Mouse (Mus musculus) kidney, embryonic 16.5 days (tissue): Measurements from ENCODE around the gene Sgk2. TPM values are rescaled to one million over a fixed set of nuclear protein-coding genes. Genes with fewer than 3 reads are reported as not detected.
"Not testable (repeated sequence)": the region's sequence is repeated elsewhere in the genome, so short reads cannot be mapped to it uniquely, and the experiment has no call there.

Source experiments
- ATAC-seq: fragments of 200-750 bp; cut with Nextera tagmentation; 2 replicates; pipeline ENCODE4 v1.8.0; 2017; ENCODE audit warnings: moderate TSS enrichment; ENCODE audit not compliant: low FRiP score, low TSS enrichment
- H3K27ac ChIP-seq: fragments of 300-500 bp; sonication (generic); 2 replicates; pipeline ENCODE4 v1.5.1; 2014; ENCODE audit warnings: low read length
- H3K27me3 ChIP-seq: fragments of 300-500 bp; sonication (generic); 2 replicates; pipeline ENCODE4 v1.6.1; 2014; ENCODE audit warnings: low read length, control low read depth, mixed read lengths; ENCODE audit not compliant: insufficient read depth
- H3K36me3 ChIP-seq: fragments of 300-500 bp; sonication (generic); 2 replicates; pipeline ENCODE4 v1.6.1; 2014; ENCODE audit warnings: low read length, control low read depth, mixed read lengths; ENCODE audit not compliant: insufficient read depth
- H3K4me1 ChIP-seq: fragments of 300-500 bp; sonication (generic); 2 replicates; pipeline ENCODE4 v1.6.1; 2014; ENCODE audit warnings: low read length, control low read depth, mixed read lengths; ENCODE audit not compliant: insufficient read depth
- H3K4me2 ChIP-seq: fragments of 300-500 bp; sonication (generic); replicated peaks from 2 replicates; pipeline ENCODE4 v1.6.1; 2014; ENCODE audit warnings: low read depth, low read length
- H3K4me3 ChIP-seq: fragments of 300-500 bp; sonication (generic); 2 replicates; pipeline ENCODE4 v1.5.1; 2014; ENCODE audit warnings: mild to moderate bottlenecking, low read length
- H3K9ac ChIP-seq: fragments of 300-500 bp; sonication (generic); replicated peaks from 2 replicates; pipeline ENCODE4 v1.6.1; 2014; ENCODE audit warnings: low read length
- H3K9me3 ChIP-seq: fragments of 300-500 bp; sonication (generic); 2 replicates; pipeline ENCODE4 v1.6.1; 2016; ENCODE audit warnings: low read length, control low read depth
- WGBS: fragments of 180-500 bp; shearing (Covaris S2); extraction: QIAGEN DNeasy Blood & Tissue Kit; methylation state at CpG from one replicate; pipeline ENCODE4 v1.1.7; 2014; 5-methylcytosine and 5-hydroxymethylcytosine counted together
- polyA plus RNA-seq: library from polyadenylated mRNA; unstranded; fragments of >200 nt; fragmentation: Nextera tagmentation; extraction: Ambion mirVana; gene quantifications from 2 replicates; pipeline ENCODE4 v1.2.1, GENCODE M21; 2015

The Sgk2 gene
- polyA plus RNA-seq, 1 experiment from 2014 or later, result 12.2 TPM

GRCm38 (mm10) chr2:163052826-163053225, 65.7 kb downstream of the Sgk2 start:
- no peaks in the 10 kb centered on the region for H3K9me3 ChIP-seq
- peaks cover 18% of the 10 kb centered on the region for H3K4me1 ChIP-seq
- H3K9ac ChIP-seq, result no peak overlapping the region
- 76% methylated on average over 4 of the region's 4 CpGs for WGBS
- H3K27ac ChIP-seq, result no peak overlapping the region
- H3K36me3 ChIP-seq, result no peaks in the 10 kb centered on the region
- H3K4me3 ChIP-seq, result no peak overlapping the region
- no peak for ATAC-seq
- no peaks in the 10 kb centered on the region for H3K27me3 ChIP-seq
- no peak overlapping the region for H3K4me2 ChIP-seq

- H3K9me3 ChIP-seq, result no peaks in the 10 kb centered on the region
- peak within 1 kb of the TSS; percentile 99 for H3K4me2 ChIP-seq
- ATAC-seq, result peak; percentile 99
- H3K27me3 ChIP-seq, result no peaks in the 10 kb centered on the region
- no peaks in the 10 kb centered on the region for H3K36me3 ChIP-seq
- peak within 1 kb of the TSS; percentile 77 for H3K4me3 ChIP-seq
- WGBS, result 0% methylated on average over 30 of the region's 48 CpGs
- peak within 1 kb of the TSS; percentile 73 for H3K9ac ChIP-seq
- H3K27ac ChIP-seq, result 0 out of 2 replicates have a peak within 1 kb of the TSS, but pooled peaks have one; percentile 37
- H3K4me1 ChIP-seq, result peaks cover 18% of the 10 kb centered on the region
Observed at GRCm38 (mm10) chr2:163054335-163054840, 67.3 kb downstream of the Sgk2 start, which contains the start of gene Mybl2. Mybl2 (plus strand) TSS chr2:163054687.

- Histone ChIP-seq H3K4me3 (peak overlapping the region; percentile 77), H3K36me3 (no peaks in the 10 kb centered on the region), H3K27me3 (no peaks in the 10 kb centered on the region), H3K27ac (0 out of 2 replicates have a peak overlapping the region, but pooled peaks have one; percentile 37), H3K4me1 (peaks cover 18% of the 10 kb centered on the region), H3K9me3 (no peaks in the 10 kb centered on the region), H3K9ac (peak overlapping the region; percentile 73), H3K4me2 (peak overlapping the region; percentile 99)
- peak; percentile 47 for ATAC-seq
- under 1% methylated on average over 35 of the region's 38 CpGs for WGBS
Observed at GRCm38 (mm10) chr2:163054891-163055494, 67.9 kb downstream of the Sgk2 start.

GRCm38 (mm10) chr2:163055715-163056114, 68.6 kb downstream of the Sgk2 start:
- H3K4me2 ChIP-seq, result peak overlapping the region; percentile 99
- H3K36me3 ChIP-seq, result no peaks in the 10 kb centered on the region
- H3K4me3 ChIP-seq, result peak overlapping the region; percentile 77
- H3K9me3 ChIP-seq, result no peaks in the 10 kb centered on the region
- H3K9ac ChIP-seq, result peak overlapping the region; percentile 73
- peaks cover 18% of the 10 kb centered on the region for H3K4me1 ChIP-seq
- H3K27ac ChIP-seq, result no peak overlapping the region
- 44% methylated on average over 5 of the region's 5 CpGs for WGBS
- H3K27me3 ChIP-seq, result no peaks in the 10 kb centered on the region
- no peak for ATAC-seq

DNA sequence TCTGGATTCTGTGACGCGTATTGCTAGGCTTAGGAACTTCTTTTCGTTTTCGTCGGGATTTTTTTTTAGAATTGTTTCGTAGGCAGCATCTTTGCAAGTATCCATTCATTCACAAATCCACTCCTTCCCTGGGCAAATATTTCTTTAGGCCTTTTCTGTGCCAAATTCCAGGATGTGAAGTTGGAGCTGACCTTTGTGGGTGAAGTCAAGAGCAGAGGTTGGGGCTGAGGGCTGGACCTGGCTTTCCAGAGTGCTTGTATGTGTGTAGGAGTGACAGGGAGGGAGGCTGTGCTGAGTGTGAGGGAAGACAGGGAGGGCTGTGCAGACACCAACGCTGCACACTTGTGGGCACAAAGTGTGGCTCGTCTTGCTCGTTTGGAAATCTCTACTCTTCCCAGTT, 69.5 kb downstream of the Sgk2 start:
- H3K27ac ChIP-seq, result no peak overlapping the region
- no peak overlapping the region for H3K4me3 ChIP-seq
- no peaks in the 10 kb centered on the region for H3K27me3 ChIP-seq
- WGBS, result 79% methylated on average over 9 of the region's 9 CpGs
- peaks cover 18% of the 10 kb centered on the region for H3K4me1 ChIP-seq
- ATAC-seq, result no peak
- H3K36me3 ChIP-seq, result no peaks in the 10 kb centered on the region
- H3K9me3 ChIP-seq, result no peaks in the 10 kb centered on the region
- H3K4me2 ChIP-seq, result no peak overlapping the region
- no peak overlapping the region for H3K9ac ChIP-seq

DNA sequence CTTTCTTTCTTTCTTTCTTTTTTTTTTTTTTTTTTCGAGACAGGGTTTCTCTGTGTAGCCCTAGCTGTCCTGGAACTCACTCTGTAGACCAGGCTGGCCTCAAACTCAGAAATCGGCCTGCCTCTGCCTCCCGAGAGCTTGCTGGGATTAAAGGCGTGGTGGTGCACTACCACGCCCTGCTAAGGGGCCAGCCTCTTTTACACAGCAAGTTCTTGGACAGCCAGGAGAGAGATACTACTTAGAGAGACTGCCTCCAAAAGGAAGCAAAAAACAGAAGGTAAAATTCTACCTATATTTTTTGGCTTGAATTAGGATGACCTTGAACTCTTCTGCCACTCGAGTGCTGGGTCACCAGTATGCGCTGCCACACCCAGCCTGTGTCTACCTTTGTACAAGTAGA, 71.9 kb downstream of the Sgk2 start:
- ATAC-seq, H3K27me3 ChIP-seq, H3K4me2 ChIP-seq, H3K9ac ChIP-seq, H3K4me3 ChIP-seq, H3K9me3 ChIP-seq, H3K27ac ChIP-seq: not testable (repeated sequence)
- Histone ChIP-seq H3K4me1 (peaks cover 15% of the 10 kb centered on the region), H3K36me3 (peaks cover 16% of the 10 kb centered on the region)
- WGBS, result 96% methylated on average over 6 of the region's 7 CpGs

- ATAC-seq, result no peak
- 87% methylated on average over 6 of the region's 6 CpGs for WGBS
- Histone ChIP-seq H3K4me1 (peaks cover 8% of the 10 kb centered on the region), H3K9ac (no peak overlapping the region), H3K4me3 (no peak overlapping the region), H3K27ac (no peak overlapping the region), H3K27me3 (no peaks in the 10 kb centered on the region), H3K36me3 (peaks cover 28% of the 10 kb centered on the region), H3K9me3 (no peaks in the 10 kb centered on the region), H3K4me2 (no peak overlapping the region)
Observed at GRCm38 (mm10) chr2:163060630-163061029, 73.5 kb downstream of the Sgk2 start.

DNA sequence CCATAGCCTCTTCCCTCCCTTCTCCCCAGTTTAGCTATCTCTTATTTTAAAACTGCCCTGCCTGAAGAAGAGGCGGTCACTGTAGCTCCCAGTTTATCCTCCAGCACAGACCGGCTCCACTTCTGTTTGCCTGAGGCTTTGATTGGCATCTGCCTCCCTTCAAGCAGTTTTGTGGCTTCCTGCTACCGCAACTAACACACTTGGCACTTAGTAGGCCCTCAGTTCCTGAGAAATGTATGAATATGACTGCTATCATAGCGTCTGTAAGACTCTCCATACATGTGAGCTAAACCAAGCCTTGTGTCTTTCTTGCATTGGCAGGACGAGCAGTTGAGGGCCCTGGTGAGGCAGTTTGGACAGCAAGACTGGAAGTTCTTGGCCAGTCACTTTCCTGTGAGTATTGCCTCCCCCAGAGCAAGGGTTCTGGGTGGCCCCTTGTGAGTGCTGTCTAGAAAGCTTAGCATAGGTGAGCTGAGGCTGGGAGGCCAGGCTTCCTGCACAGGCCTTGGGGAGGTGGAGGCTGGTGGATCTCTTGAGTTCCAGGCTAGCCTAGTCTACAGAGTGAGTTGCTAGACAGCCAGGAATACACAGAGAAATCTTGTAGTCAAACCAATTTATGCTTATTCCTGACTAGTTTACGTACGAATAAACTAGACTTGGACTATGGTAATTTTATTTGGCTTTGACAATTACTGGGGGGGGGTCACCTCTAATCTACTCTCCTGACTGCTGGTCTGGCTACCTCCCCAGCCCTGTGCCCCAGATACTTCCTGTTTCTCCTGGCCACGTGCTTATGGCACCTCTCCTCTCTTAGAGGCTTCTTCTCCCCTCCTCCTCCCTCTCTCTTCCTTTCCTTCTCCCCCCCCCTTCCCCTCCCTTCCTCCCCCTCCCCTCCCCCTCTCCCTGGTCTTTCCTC, 74.3 kb downstream of the Sgk2 start:
- Histone ChIP-seq H3K27ac (no peak overlapping the region), H3K9ac (no peak overlapping the region), H3K4me1 (0 out of 2 replicates have a peak, but pooled peaks cover 3% of the 10 kb centered on the region), H3K4me3 (no peak overlapping the region), H3K36me3 (peaks cover 28% of the 10 kb centered on the region), H3K9me3 (no peaks in the 10 kb centered on the region), H3K4me2 (no peak overlapping the region), H3K27me3 (no peaks in the 10 kb centered on the region)
- ATAC-seq, result no peak
- 84% methylated on average over 8 of the region's 8 CpGs for WGBS

DNA sequence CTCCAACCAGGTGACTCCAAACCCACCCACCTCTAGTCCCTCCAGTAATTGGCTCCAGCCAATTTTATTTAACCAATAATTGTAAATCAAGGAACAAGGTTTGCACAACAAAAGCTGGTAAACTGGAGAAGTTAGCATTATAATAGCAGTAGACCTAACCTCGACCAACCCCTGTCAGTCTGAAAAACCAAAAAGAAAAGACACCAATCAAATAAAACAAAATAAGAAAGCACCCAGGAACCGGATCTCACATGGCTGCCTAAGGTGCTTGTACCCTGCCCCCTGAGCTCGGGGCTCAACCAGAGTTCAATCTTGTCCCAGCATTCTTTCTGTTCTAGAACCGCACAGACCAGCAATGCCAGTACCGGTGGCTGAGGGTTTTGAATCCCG, 75.0 kb downstream of the Sgk2 start:
- no peak for ATAC-seq
- Histone ChIP-seq H3K27ac (no peak overlapping the region), H3K4me1 (no peaks in the 10 kb centered on the region), H3K9me3 (no peaks in the 10 kb centered on the region), H3K4me2 (no peak overlapping the region), H3K36me3 (peaks cover 28% of the 10 kb centered on the region), H3K4me3 (no peak overlapping the region), H3K9ac (no peak overlapping the region), H3K27me3 (no peaks in the 10 kb centered on the region)
- WGBS, result 68% methylated on average over 6 of the region's 6 CpGs
